Comparison of ENCODE assay signal across 15 mouse cellular contexts in the genomic region with DNA sequence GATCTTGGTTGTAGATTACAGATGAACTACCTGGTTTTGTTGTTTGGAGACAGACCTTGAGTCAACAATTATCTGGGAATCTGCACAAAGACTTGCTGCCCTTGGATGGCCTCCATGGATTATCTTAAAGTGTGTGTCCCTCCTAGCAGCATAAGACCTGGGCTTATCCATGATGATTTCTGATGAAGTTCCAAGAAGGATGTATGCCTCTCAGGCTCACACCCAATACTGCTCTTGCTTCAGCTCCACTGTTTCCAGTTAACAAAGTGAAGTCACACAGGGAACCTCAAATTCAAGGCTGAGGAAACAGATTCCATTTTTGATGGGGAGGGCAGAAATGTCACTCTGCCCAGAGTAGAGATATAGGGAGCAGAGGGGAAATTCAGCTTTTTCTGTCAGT.
"Had no signal": no experiment of that assay in that cellular context is flagged by ENCODE, and none has a peak within 500 bp of the region (broad histone marks: within the 10 kb centered on the region; RNA-seq: fewer than 3 reads in every experiment).

No protein-coding gene starts in this region.

- DNase-seq: retina, postnatal 1 day; right cerebral cortex, adult 18-20 months; right cerebral cortex, postnatal 14 days; right cerebral cortex, postnatal 25 days; right cerebral cortex, postnatal 4 days; spleen, adult 18-20 months; thymus, adult 18-20 months; thymus, adult 2 months; thymus, postnatal 14 days; thymus, postnatal 25 days; thymus, postnatal 36 days; thymus, postnatal 4 days had no signal

- H3K9me3 ChIP-seq: neural tube, embryonic 12.5 days; neural tube, embryonic 13.5 days; neural tube, embryonic 15.5 days had no signal

- H3K4me1 ChIP-seq: neural tube, embryonic 12.5 days; neural tube, embryonic 13.5 days; neural tube, embryonic 15.5 days had no signal

- H3K27ac ChIP-seq: neural tube, embryonic 12.5 days; neural tube, embryonic 13.5 days; neural tube, embryonic 15.5 days had no signal

- H3K9ac ChIP-seq: neural tube, embryonic 12.5 days; neural tube, embryonic 13.5 days; neural tube, embryonic 15.5 days had no signal

- H3K36me3 ChIP-seq: neural tube, embryonic 12.5 days; neural tube, embryonic 13.5 days; neural tube, embryonic 15.5 days had no signal

- H3K27me3 ChIP-seq: neural tube, embryonic 12.5 days; neural tube, embryonic 13.5 days; neural tube, embryonic 15.5 days had no signal

- H3K4me3 ChIP-seq: neural tube, embryonic 12.5 days; neural tube, embryonic 13.5 days; neural tube, embryonic 15.5 days had no signal

- H3K4me2 ChIP-seq: neural tube, embryonic 12.5 days; neural tube, embryonic 13.5 days; neural tube, embryonic 15.5 days had no signal
